Mouse (Mus musculus): ENCODE measurements around the gene Ube2h. TPM values are rescaled to one million over a fixed set of nuclear protein-coding genes. Genes with fewer than 3 reads are reported as not detected.

Ube2h gene
- polyA plus RNA-seq, 1 experiment from 2014 or later: 30.2 TPM

DNA sequence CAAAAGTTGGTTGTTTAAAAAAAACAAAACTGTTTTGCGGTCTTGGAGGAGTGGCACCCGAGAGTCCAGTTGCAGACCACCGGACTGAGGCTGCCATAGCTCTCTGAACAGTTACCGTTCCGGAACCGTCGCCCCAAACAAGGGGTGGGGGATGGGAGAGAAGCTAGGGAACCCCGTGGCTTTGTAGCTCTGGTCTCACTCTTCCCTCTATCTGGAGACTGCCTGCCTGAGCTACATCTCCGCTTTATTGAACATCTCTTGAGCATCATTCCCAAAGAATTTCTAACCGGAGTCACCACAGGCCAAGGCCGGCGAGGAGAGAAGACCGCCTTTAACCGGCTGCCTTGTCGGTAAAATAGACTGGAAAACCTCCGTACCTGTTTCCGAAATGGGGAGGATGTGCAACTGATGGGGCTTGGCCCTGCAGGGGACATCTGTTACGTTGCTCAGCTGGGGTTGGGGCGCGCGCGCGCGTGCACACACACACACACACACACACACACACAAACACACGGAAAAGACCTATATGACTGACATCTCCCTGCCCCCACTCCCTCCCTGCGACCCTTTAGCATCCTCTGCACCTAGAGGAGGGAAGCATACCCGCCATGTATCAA, 126.2 kb downstream of the Ube2h start:
- H3K36me3 ChIP-seq (ENCODE audit: control insufficient read depth, insufficient read depth, low read length): no peaks in the 10 kb centered on the region
- 2% methylated on average over 27 of the region's 27 CpGs for WGBS
- H3K27me3 ChIP-seq (replicated peaks; ENCODE audit: control insufficient read depth, insufficient read depth, low read length): peaks cover 77% of the 10 kb centered on the region
- no peaks in the 10 kb centered on the region for H3K9me3 ChIP-seq (ENCODE audit: control insufficient read depth, low read length)
- peaks cover 36% of the 10 kb centered on the region for H3K4me1 ChIP-seq (ENCODE audit: control insufficient read depth, insufficient read depth, low read length)
- no peak overlapping the region for H3K4me2 ChIP-seq (ENCODE audit: low read depth, low read length)
- ATAC-seq: no peak
- no peak overlapping the region for H3K4me3 ChIP-seq (ENCODE audit: low read length)
- no peak overlapping the region for H3K9ac ChIP-seq (ENCODE audit: low read depth, low read length)
- no peak overlapping the region for H3K27ac ChIP-seq (ENCODE audit: low read length)

DNA sequence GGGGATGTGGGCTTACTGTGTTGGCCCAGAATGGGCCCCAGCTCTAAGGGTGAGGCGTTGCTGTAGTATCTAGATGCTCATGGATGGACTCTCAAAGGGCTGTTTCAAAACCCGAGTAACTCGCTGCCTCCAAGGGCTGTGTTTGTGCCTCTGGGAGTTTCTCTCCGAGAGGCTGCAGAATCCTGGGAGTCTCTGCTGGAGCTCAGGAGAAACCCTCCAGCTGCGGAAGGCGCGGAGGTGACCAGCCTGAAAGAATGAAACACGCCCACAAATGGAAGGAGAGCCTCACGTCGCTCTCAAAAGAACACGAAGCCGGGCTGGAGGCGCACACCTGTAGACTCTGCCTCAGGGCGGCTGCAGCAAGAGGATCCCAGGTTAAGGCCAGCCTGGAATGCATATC, 127.0 kb downstream of the Ube2h start:
- no peaks in the 10 kb centered on the region for H3K9me3 ChIP-seq (ENCODE audit: control insufficient read depth, low read length)
- no peak for ATAC-seq
- H3K27ac ChIP-seq (ENCODE audit: low read length): no peak overlapping the region
- H3K4me1 ChIP-seq (ENCODE audit: control insufficient read depth, insufficient read depth, low read length): peaks cover 43% of the 10 kb centered on the region
- peaks cover 85% of the 10 kb centered on the region for H3K27me3 ChIP-seq (replicated peaks; ENCODE audit: control insufficient read depth, insufficient read depth, low read length)
- no peak overlapping the region for H3K4me3 ChIP-seq (ENCODE audit: low read length)
- no peak overlapping the region for H3K4me2 ChIP-seq (ENCODE audit: low read depth, low read length)
- H3K9ac ChIP-seq (ENCODE audit: low read depth, low read length): no peak overlapping the region
- 3% methylated on average over 14 of the region's 14 CpGs for WGBS
- no peaks in the 10 kb centered on the region for H3K36me3 ChIP-seq (ENCODE audit: control insufficient read depth, insufficient read depth, low read length)

DNA sequence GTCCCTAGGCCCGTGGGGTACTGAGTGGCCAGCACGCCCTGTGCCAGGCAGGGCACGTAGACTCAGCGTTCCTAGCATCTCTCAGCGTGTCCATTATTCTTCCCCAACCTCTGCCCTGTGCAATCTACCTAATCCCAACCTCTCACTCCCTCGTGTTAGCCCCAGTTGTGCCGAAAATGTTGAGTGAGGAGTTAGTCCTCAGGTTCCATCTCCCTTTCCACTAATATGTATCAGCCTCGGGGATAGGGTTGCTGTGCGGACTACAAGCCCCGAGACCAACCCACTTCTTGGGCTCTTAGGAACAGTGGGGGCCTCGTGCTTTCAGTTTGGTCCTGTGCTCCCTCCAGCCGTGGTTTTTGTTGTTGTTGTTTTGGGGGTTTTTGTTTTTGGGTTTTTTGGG, 127.8 kb downstream of the Ube2h start:
- H3K4me3 ChIP-seq (ENCODE audit: low read length): no peak overlapping the region
- no peak overlapping the region for H3K27ac ChIP-seq (ENCODE audit: low read length)
- WGBS: 7% methylated on average over 12 of the region's 12 CpGs
- H3K9me3 ChIP-seq (ENCODE audit: control insufficient read depth, low read length): no peaks in the 10 kb centered on the region
- ATAC-seq: no peak
- peaks cover 83% of the 10 kb centered on the region for H3K27me3 ChIP-seq (replicated peaks; ENCODE audit: control insufficient read depth, insufficient read depth, low read length)
- H3K36me3 ChIP-seq (ENCODE audit: control insufficient read depth, insufficient read depth, low read length): no peaks in the 10 kb centered on the region
- no peak overlapping the region for H3K9ac ChIP-seq (ENCODE audit: low read depth, low read length)
- H3K4me1 ChIP-seq (ENCODE audit: control insufficient read depth, insufficient read depth, low read length): peaks cover 43% of the 10 kb centered on the region
- H3K4me2 ChIP-seq (ENCODE audit: low read depth, low read length): no peak overlapping the region

DNA sequence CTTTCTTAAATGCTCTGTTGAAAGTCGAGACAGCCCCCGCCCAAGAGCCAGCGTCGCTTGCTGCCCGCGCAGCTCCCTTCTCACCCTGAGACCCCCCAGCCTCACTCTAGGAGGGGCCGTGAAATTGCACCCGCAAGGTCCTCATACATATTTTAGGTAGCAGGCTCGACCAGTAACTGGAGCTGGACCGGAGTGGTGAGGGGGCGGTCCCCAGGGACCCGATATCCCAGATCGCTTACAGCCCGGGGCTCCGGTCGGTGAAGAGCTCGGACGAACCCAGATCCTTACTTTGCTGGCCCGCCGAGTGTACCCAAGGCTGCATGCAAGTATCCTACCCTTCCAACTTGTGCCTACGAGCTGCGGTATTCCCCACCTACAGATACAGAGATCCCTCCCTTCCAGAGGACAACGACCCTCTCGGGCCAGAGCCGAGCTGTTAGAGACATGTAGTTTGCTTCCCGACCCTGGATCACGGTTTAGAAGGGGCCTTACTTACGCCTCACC, 128.4 kb downstream of the Ube2h start:
- H3K4me3 ChIP-seq (ENCODE audit: low read length): peak overlapping the region; percentile 33
- H3K27ac ChIP-seq (ENCODE audit: low read length): no peak overlapping the region
- peak overlapping the region; percentile 43 for H3K4me2 ChIP-seq (ENCODE audit: low read depth, low read length)
- peaks cover 83% of the 10 kb centered on the region for H3K27me3 ChIP-seq (replicated peaks; ENCODE audit: control insufficient read depth, insufficient read depth, low read length)
- WGBS: under 1% methylated on average over 28 of the region's 28 CpGs
- H3K9me3 ChIP-seq (ENCODE audit: control insufficient read depth, low read length): no peaks in the 10 kb centered on the region
- no peaks in the 10 kb centered on the region for H3K36me3 ChIP-seq (ENCODE audit: control insufficient read depth, insufficient read depth, low read length)
- H3K9ac ChIP-seq (ENCODE audit: low read depth, low read length): 0 out of 2 replicates have a peak overlapping the region, but pooled peaks have one; percentile 6
- ATAC-seq: no peak
- H3K4me1 ChIP-seq (ENCODE audit: control insufficient read depth, insufficient read depth, low read length): peaks cover 47% of the 10 kb centered on the region

DNA sequence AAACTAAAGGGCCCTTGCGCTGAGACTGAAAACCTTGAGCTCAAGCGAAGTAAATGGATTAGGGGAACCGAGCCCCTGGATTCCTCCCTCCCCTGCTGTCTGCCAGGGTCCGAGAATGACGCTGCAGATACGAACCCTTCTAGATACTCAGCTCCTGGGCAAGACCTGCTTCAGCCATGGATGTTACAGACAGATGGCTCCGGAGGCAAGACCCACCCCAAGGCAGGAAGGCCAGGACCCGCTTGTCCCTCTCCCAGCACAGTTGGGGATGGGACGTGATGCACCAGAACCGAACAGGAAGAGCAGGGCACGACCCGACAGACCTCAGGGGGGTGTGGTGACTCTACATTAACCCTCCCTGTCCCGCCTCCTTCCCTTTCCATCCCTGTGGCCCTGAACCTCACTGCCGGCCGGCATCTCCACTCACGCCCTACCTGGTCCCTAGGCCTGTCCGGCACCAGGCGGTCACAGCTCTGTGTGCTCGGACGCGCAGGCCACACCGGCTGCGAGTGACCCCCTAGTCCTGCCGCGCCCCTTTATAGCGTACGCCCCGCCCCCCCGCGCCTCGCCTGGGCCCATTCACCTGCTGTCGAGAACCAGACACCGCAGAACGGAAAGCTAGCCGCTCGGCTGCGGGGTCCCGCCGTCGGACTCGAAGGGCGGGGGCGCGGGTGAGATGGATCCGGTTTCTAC, 129.0 kb downstream of the Ube2h start:
- peaks cover 47% of the 10 kb centered on the region for H3K4me1 ChIP-seq (ENCODE audit: control insufficient read depth, insufficient read depth, low read length)

DNA sequence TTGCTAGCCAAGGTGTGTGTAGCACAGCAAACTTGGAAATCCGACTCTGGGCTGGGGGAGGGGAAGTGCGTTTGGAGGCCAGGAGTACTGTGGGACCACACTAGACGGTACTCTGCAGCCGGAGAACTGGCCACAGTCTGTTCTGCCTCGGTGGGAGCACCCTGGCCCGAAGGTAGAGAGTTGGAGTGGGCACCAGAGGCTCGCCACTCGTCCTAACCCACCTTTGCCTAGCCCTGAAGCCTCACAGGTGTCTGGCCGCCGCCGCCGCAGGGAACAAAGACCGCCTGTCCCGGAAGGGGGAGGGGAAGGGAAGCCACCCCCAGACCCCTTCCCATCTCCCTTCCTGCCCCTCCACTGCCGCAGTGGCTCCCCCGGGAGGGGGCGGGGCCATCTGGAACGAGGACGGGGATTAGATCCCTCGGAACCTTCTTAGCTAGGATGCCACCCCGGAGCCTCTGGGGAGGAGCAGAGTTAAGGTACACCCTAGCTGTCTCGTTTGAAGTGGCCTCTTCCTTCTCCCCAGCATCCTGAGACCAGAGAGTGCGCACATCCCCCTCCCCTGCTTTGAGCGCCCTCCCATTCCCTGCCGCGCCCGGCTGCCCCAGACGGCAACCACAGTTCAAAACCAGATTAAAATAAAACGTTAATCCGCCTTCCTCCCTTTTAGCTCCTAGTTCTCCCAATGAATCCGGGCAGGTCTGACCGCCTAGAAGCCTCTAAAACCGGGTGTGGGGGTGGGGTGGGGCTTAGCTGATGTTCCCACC, 129.7 kb downstream of the Ube2h start:
- WGBS: under 1% methylated on average over 31 of the region's 33 CpGs
- Histone ChIP-seq H3K4me3 (ENCODE audit: low read length) (peak overlapping the region; percentile 60), H3K27ac (ENCODE audit: low read length) (no peak overlapping the region), H3K9ac (ENCODE audit: low read depth, low read length) (peak overlapping the region; percentile 64), H3K9me3 (ENCODE audit: control insufficient read depth, low read length) (no peaks in the 10 kb centered on the region), H3K4me1 (ENCODE audit: control insufficient read depth, insufficient read depth, low read length) (peaks cover 47% of the 10 kb centered on the region), H3K4me2 (ENCODE audit: low read depth, low read length) (peak overlapping the region; percentile 67), H3K27me3 (replicated peaks; ENCODE audit: control insufficient read depth, insufficient read depth, low read length) (peaks cover 79% of the 10 kb centered on the region), H3K36me3 (ENCODE audit: control insufficient read depth, insufficient read depth, low read length) (no peaks in the 10 kb centered on the region)
- peak; percentile 43 for ATAC-seq

More for the DNA sequence above, 129.0 kb downstream of the Ube2h start:
- ATAC-seq: no peak
- Histone ChIP-seq H3K9me3 (ENCODE audit: control insufficient read depth, low read length) (no peaks in the 10 kb centered on the region), H3K4me2 (ENCODE audit: low read depth, low read length) (peak overlapping the region; percentile 43), H3K27me3 (replicated peaks; ENCODE audit: control insufficient read depth, insufficient read depth, low read length) (peaks cover 81% of the 10 kb centered on the region), H3K27ac (ENCODE audit: low read length) (no peak overlapping the region), H3K36me3 (ENCODE audit: control insufficient read depth, insufficient read depth, low read length) (no peaks in the 10 kb centered on the region), H3K4me3 (ENCODE audit: low read length) (peak overlapping the region; percentile 33), H3K9ac (ENCODE audit: low read depth, low read length) (0 out of 2 replicates have a peak overlapping the region, but pooled peaks have one; percentile 6)
- 1% methylated on average over 45 of the region's 45 CpGs for WGBS

DNA sequence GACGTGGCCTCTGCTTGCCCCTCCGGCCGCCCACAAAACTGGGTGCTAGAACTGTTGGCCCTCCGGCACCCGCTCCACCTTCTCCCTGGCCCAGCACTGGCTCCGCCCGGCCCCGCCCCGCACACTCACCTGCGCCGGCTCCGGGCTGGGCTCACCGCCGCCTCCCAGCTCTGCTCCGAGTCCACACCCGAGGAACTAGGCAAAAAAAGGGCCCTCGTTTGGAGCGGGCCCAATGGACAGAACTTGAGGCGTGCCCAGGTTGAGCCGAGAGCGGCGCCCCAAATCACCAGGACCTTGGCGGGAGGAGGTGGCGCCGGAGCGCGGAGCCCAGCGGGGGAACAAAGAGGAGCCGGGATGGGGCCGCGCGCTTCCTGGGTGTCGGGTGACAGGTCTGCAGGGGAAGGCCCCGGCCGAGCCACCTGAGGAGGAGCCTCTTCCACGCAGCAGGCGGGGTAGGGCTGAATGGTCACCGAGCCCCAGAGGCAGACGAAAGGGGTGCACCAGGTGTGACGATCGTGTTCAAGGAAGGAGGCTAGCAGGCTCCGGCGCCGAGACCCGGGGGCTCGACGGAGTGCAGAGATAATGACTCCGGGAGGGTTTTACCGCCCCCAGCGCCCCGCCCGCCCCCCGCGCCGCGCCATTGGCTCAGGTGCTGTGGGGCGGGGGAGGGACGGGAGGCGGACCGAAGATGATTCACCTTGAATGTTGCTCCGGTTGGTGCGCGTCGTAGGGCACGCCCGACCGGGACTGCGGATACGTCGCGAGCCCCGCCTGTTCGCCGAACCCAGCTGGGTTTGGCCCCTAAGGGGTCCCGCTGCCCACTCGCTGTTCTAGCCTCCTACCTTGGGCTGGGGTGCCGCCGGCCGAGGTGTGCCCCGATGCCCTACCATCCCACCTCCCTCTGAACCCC, 130.5 kb downstream of the Ube2h start:
- under 1% methylated on average over 79 of the region's 80 CpGs for WGBS
- Histone ChIP-seq H3K36me3 (ENCODE audit: control insufficient read depth, insufficient read depth, low read length) (no peaks in the 10 kb centered on the region), H3K4me3 (ENCODE audit: low read length) (peak overlapping the region; percentile 60), H3K9ac (ENCODE audit: low read depth, low read length) (peak overlapping the region; percentile 68), H3K27me3 (replicated peaks; ENCODE audit: control insufficient read depth, insufficient read depth, low read length) (peaks cover 72% of the 10 kb centered on the region), H3K4me2 (ENCODE audit: low read depth, low read length) (peak overlapping the region; percentile 67), H3K9me3 (ENCODE audit: control insufficient read depth, low read length) (no peaks in the 10 kb centered on the region), H3K4me1 (ENCODE audit: control insufficient read depth, insufficient read depth, low read length) (peaks cover 47% of the 10 kb centered on the region), H3K27ac (ENCODE audit: low read length) (peak overlapping the region; percentile 73)
- ATAC-seq: peak; percentile 91

DNA sequence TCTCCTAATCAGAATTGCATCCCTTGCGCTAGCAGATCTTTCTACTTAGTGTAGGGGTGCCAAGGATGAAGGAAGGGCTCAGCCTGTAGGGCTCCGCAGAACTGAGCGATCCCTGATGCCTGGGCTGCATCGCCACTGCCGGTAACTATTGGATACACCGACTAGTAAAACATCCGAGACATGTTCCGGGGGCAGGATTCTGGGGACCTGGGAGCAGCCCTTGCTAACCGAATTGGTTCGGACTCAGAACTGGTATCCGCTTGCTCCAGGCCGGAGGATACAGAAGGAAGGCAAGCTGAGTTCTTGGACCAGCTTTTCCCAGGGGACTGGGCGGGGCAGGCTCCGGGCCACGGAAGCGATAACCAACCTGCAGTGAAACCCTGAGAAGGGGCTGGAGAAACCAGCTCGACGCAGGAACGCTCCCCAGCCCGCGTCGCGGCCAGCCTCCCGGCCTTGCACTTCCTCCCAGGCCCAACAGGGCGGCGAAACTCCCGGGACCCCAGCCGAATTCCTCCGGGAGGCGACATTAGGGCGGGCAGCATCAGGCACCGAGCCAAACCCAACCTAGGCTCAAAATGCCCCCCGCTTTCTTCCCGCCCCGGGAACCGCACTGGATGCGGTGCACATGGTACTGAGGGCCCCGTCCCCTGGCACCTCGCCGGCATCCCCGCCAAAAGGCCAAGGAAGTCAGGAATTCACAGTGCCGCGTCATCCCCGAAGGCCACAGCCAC, 131.4 kb downstream of the Ube2h start:
- peak; percentile 30; the same call in 1 of the 2 replicates for ATAC-seq
- peak overlapping the region; percentile 60 for H3K4me3 ChIP-seq (ENCODE audit: low read length)
- peaks cover 42% of the 10 kb centered on the region for H3K4me1 ChIP-seq (ENCODE audit: control insufficient read depth, insufficient read depth, low read length)
- no peaks in the 10 kb centered on the region for H3K9me3 ChIP-seq (ENCODE audit: control insufficient read depth, low read length)
- peak overlapping the region; percentile 73 for H3K27ac ChIP-seq (ENCODE audit: low read length)
- WGBS: 2% methylated on average over 44 of the region's 44 CpGs
- H3K4me2 ChIP-seq (ENCODE audit: low read depth, low read length): peak overlapping the region; percentile 67
- peak overlapping the region; percentile 68 for H3K9ac ChIP-seq (ENCODE audit: low read depth, low read length)
- no peaks in the 10 kb centered on the region for H3K36me3 ChIP-seq (ENCODE audit: control insufficient read depth, insufficient read depth, low read length)
- peaks cover 63% of the 10 kb centered on the region for H3K27me3 ChIP-seq (replicated peaks; ENCODE audit: control insufficient read depth, insufficient read depth, low read length)

Data from intestine, embryonic 16.5 days (tissue).